ENCODE assay signal across 8 mouse cellular contexts in genomic region chr2:13237140-13237901, GRCm38 (mm10). TPM values are rescaled to one million over a fixed set of nuclear protein-coding genes. Genes with fewer than 3 reads are reported as not detected.
A peak's percentile ranks its signal among the peaks of the same experiment; 100 is the strongest.
DNase-seq lines count a peak whose midpoint lies in the region; ATAC-seq and TF ChIP-seq lines count a peak whose summit lies in the region.

No protein-coding gene starts in this region.

- peaks cover 17% of the 10 kb centered on the region for H3K4me1 ChIP-seq in forebrain, embryonic 13.5 days
- peaks cover 21% of the 10 kb centered on the region for H3K4me1 ChIP-seq in limb, embryonic 13.5 days
- H3K4me1 ChIP-seq in neural tube, embryonic 13.5 days (replicated peaks): peaks cover 24% of the 10 kb centered on the region

- ATAC-seq in forebrain, embryonic 13.5 days: peak; percentile 56
- 0 out of 2 replicates have a peak, but pooled peaks have one; percentile 12 for ATAC-seq in limb, embryonic 13.5 days (ENCODE audit: low FRiP score, low read depth)
- peak; percentile 44; the same call in 1 of the 2 replicates for ATAC-seq in neural tube, embryonic 13.5 days (ENCODE audit: low read depth)
- ATAC-seq in erythroid progenitor cell, adult 5-6 weeks (replicated peaks; ENCODE audit: low FRiP score, poor library complexity, severe bottlenecking): no peak

- H3K27me3 ChIP-seq in forebrain, embryonic 13.5 days: no peaks in the 10 kb centered on the region
- H3K27me3 ChIP-seq in limb, embryonic 13.5 days: peaks cover 21% of the 10 kb centered on the region
- H3K27me3 ChIP-seq in neural tube, embryonic 13.5 days: no peaks in the 10 kb centered on the region

- H3K4me3 ChIP-seq in forebrain, embryonic 13.5 days: no peak overlapping the region
- no peak overlapping the region for H3K4me3 ChIP-seq in limb, embryonic 13.5 days
- no peak overlapping the region for H3K4me3 ChIP-seq in neural tube, embryonic 13.5 days

- H3K27ac ChIP-seq in forebrain, embryonic 13.5 days: no peak overlapping the region
- no peak overlapping the region for H3K27ac ChIP-seq in limb, embryonic 13.5 days
- no peak overlapping the region for H3K27ac ChIP-seq in neural tube, embryonic 13.5 days (replicated peaks)

- no peaks in the 10 kb centered on the region for H3K9me3 ChIP-seq in forebrain, embryonic 13.5 days (replicated peaks)
- no peaks in the 10 kb centered on the region for H3K9me3 ChIP-seq in limb, embryonic 13.5 days
- no peaks in the 10 kb centered on the region for H3K9me3 ChIP-seq in neural tube, embryonic 13.5 days

- no peaks in the 10 kb centered on the region for H3K36me3 ChIP-seq in forebrain, embryonic 13.5 days (ENCODE audit: poor library complexity, severe bottlenecking)
- peaks cover 3% of the 10 kb centered on the region; the same call in 1 of the 2 replicates for H3K36me3 ChIP-seq in limb, embryonic 13.5 days
- H3K36me3 ChIP-seq in neural tube, embryonic 13.5 days: no peaks in the 10 kb centered on the region

- DNase-seq in 3T3-L1 (ENCODE audit: low read depth, low spot score): peak; percentile 76
- DNase-seq in B cell, adult 2 months: peak; percentile 67 to 71
- peak; percentile 91 for DNase-seq in brain, embryonic 14.5 days (ENCODE audit: low read depth)
- peak; percentile 22 to 23 for DNase-seq in kidney, adult 8-10 months

- TF ChIP-seq CTCF in brain, embryonic 14.5 days (IDR thresholded peaks at IDR 0.05; ENCODE audit: borderline replicate concordance, extremely low read depth, insufficient read depth, insufficient read length): peak; percentile 73; the same call in 1 of the 2 replicates

- H3K4me2 ChIP-seq in forebrain, embryonic 13.5 days: no peak overlapping the region
- H3K4me2 ChIP-seq in limb, embryonic 13.5 days (replicated peaks): no peak overlapping the region
- H3K4me2 ChIP-seq in neural tube, embryonic 13.5 days: no peak overlapping the region

- no peak overlapping the region for H3K9ac ChIP-seq in forebrain, embryonic 13.5 days
- H3K9ac ChIP-seq in limb, embryonic 13.5 days: no peak overlapping the region
- H3K9ac ChIP-seq in neural tube, embryonic 13.5 days: no peak overlapping the region

- no peak for TF ChIP-seq POLR2A in brain, embryonic 14.5 days (IDR thresholded peaks at IDR 0.05; ENCODE audit: borderline replicate concordance, extremely low read depth, insufficient read depth, insufficient read length, poor library complexity, severe bottlenecking)

- 64% methylated on average over 8 of the region's 8 CpGs for WGBS in forebrain, embryonic 13.5 days
- WGBS in limb, embryonic 13.5 days: 66% methylated on average over 8 of the region's 8 CpGs
- 69% methylated on average over 8 of the region's 8 CpGs for WGBS in neural tube, embryonic 13.5 days

RNA-seq across cellular contexts. Expression of gene Rsu1, which starts 33.9 kb away (rescaled TPM):
- 42.2 and 49.7 TPM in 2 replicates for polyA plus RNA-seq in brain, embryonic 14.5 days (2012; rRNA removed)
- polyA plus RNA-seq in forebrain, embryonic 13.5 days (2015; fragmentation: Nextera tagmentation; extraction: Ambion mirVana): 45.9 and 50.0 TPM in 2 replicates
- polyA plus RNA-seq in limb, embryonic 13.5 days (2015; fragmentation: Nextera tagmentation; extraction: Ambion mirVana): 125 and 131 TPM in 2 replicates
- polyA plus RNA-seq in neural tube, embryonic 13.5 days (2015; fragmentation: Nextera tagmentation; extraction: Ambion mirVana): 68.4 and 75.0 TPM in 2 replicates
- 22.2 and 30.3 TPM in 2 replicates for total RNA-seq in erythroid progenitor cell, adult 5-6 weeks (2015; ENCODE audit: low replicate concordance)
- total RNA-seq in erythroid progenitor cell, adult 5-6 weeks (2017; ENCODE audit: low replicate concordance): 16.3 and 27.5 TPM in 2 replicates

Comparison
In these comparisons a context has a peak if more than half of its experiments do, and no peak if none do; other contexts are left out.
1. DNase-seq: peak in every context shown above with its lines; median percentile 91 in brain, embryonic 14.5 days; 76 in 3T3-L1; 69 in B cell, adult 2 months; 22 in kidney, adult 8-10 months.